Mouse (Mus musculus): Measurements from ENCODE around the gene Gm960. TPM values are rescaled to one million over a fixed set of nuclear protein-coding genes. Genes with fewer than 3 reads are reported as not detected.

The Gm960 gene
- total RNA-seq (2014; fragmentation: Nextera tagmentation) (not detected in 2 replicates), total RNA-seq (2017) (0.46 and 0.93 TPM in 2 replicates), polyA plus RNA-seq (2012) (0.37 TPM in 1 of 2 replicates, not detected in the other)

DNA sequence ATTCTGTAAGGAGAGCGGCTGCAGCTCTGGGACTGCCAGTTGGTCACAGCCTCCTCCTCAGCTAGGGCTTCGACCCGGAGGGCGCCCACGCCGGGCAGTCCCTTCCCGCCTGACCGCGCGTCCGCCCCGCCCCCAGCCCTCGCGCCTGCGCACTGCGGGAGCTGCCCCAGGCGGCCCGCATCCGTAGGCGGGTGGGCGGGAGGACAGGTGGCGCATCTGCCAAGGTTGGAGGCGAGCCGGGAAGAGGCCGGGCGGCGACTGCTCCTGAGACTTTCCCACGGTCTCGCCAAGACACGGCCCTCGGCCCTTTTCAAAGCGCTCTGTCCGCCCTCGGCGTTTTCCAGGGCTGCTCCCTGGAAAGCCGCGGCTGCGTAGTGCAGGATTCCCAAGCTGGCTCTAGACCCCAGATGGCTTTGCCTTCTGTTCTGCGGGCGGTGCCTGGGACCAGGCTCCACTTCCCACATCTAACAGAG lies at the start of gene Gm960:
Gene Gm960 (minus strand): TSS at position 464 of the 473 bp plus-strand sequence.
- Histone ChIP-seq H3K4me1 (ENCODE audit: insufficient read depth, low read depth, low read length) (no peaks in the 10 kb centered on the region), H3K4me3 (ENCODE audit: low read depth, low read length) (no peak within 1 kb of the TSS), H3K36me3 (replicated peaks) (no peaks in the 10 kb centered on the region), H3K9me3 (replicated peaks) (no peaks in the 10 kb centered on the region), H3K27me3 (ENCODE audit: insufficient read depth, low read length) (peaks cover 22% of the 10 kb centered on the region; the same call in 1 of the 2 replicates)
- DNase-seq (ENCODE audit: low spot score) (no peak), ATAC-seq (ENCODE audit: extremely low read depth, insufficient number of reproducible peaks, low FRiP score, poor library complexity, severe bottlenecking) (no peak)
- TF ChIP-seq CTCF (IDR thresholded peaks at IDR 0.05; ENCODE audit: low read depth, low read length) (no peak), GATA1 (IDR thresholded peaks at IDR 0.05; ENCODE audit: borderline replicate concordance, low read length) (no peak), GATA2 (IDR thresholded peaks at IDR 0.05; ENCODE audit: borderline replicate concordance, low read depth, low read length) (no peak), POLR2AphosphoS5 (IDR thresholded peaks at IDR 0.05; ENCODE audit: insufficient replicate concordance, low read depth, low read length) (no peak), TAL1 (conservative IDR thresholded peaks at IDR 0.05; ENCODE audit: low read depth, low read length) (no peak)

DNA sequence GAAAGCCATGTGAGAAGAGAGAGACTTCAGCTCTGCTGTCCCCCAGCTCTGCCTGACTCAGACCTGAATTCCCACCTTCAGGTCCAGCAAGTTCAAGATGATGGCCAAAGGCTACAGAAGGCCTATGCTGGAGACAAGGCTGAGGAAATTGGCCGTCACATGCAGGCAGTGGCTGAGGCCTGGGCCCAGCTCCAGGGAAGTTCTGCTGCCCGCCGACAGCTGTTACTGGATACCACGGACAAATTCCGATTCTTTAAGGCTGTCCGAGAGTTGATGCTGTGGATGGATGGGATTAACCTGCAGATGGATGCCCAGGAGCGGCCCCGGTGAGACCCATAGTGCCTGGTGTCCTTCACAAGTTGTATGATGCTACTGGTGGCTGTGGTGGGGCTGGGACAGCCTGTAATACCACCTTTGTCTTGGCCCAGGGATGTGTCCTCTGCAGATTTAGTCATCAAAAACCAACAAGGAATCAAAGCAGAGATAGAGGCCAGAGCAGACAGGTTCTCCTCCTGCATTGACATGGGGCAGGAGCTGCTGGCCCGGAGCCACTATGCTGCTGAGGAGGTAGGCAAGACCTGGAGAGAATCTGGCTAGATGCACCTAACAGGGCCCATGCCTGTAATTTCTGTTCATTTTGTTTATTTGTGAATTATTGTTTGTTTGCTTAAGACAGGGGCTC lies 49.3 kb upstream of the Gm960 start:
- H3K9me3 ChIP-seq (replicated peaks): no peaks in the 10 kb centered on the region
- no peak for DNase-seq (ENCODE audit: low spot score)
- H3K27me3 ChIP-seq (ENCODE audit: insufficient read depth, low read length): no peaks in the 10 kb centered on the region; the same call in 1 of the 2 replicates
- TF ChIP-seq CTCF (IDR thresholded peaks at IDR 0.05; ENCODE audit: low read depth, low read length) (no peak), POLR2AphosphoS5 (IDR thresholded peaks at IDR 0.05; ENCODE audit: insufficient replicate concordance, low read depth, low read length) (no peak), GATA1 (IDR thresholded peaks at IDR 0.05; ENCODE audit: borderline replicate concordance, low read length) (no peak), GATA2 (IDR thresholded peaks at IDR 0.05; ENCODE audit: borderline replicate concordance, low read depth, low read length) (no peak), TAL1 (conservative IDR thresholded peaks at IDR 0.05; ENCODE audit: low read depth, low read length) (no peak)
- H3K4me1 ChIP-seq (ENCODE audit: insufficient read depth, low read depth, low read length): no peaks in the 10 kb centered on the region
- ATAC-seq (ENCODE audit: extremely low read depth, insufficient number of reproducible peaks, low FRiP score, poor library complexity, severe bottlenecking): no peak
- H3K4me3 ChIP-seq (ENCODE audit: low read depth, low read length): no peak overlapping the region
- H3K36me3 ChIP-seq (replicated peaks): peaks cover 36% of the 10 kb centered on the region

DNA sequence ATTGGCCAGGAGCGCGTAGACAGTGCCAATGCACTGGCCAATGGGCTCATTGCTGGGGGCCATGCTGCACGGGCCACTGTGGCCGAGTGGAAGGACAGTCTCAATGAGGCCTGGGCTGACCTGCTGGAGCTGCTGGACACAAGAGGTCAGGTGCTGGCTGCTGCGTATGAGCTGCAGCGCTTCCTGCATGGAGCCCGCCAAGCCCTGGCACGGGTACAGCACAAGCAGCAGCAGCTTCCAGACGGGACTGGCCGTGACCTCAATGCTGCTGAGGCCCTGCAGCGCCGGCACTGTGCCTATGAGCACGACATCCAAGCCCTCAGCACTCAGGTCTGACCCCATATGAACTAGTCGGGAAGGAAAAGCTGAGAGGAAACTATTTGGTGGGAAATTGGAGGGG lies 48.1 kb upstream of the Gm960 start:
- Histone ChIP-seq H3K4me1 (ENCODE audit: insufficient read depth, low read depth, low read length) (no peaks in the 10 kb centered on the region), H3K9me3 (replicated peaks) (no peaks in the 10 kb centered on the region), H3K4me3 (ENCODE audit: low read depth, low read length) (no peak overlapping the region), H3K27me3 (ENCODE audit: insufficient read depth, low read length) (no peaks in the 10 kb centered on the region; the same call in 1 of the 2 replicates), H3K36me3 (replicated peaks) (peaks cover 34% of the 10 kb centered on the region)
- ATAC-seq (ENCODE audit: extremely low read depth, insufficient number of reproducible peaks, low FRiP score, poor library complexity, severe bottlenecking): no peak
- TF ChIP-seq GATA1 (IDR thresholded peaks at IDR 0.05; ENCODE audit: borderline replicate concordance, low read length) (no peak), CTCF (IDR thresholded peaks at IDR 0.05; ENCODE audit: low read depth, low read length) (no peak), POLR2AphosphoS5 (IDR thresholded peaks at IDR 0.05; ENCODE audit: insufficient replicate concordance, low read depth, low read length) (no peak), GATA2 (IDR thresholded peaks at IDR 0.05; ENCODE audit: borderline replicate concordance, low read depth, low read length) (no peak), TAL1 (conservative IDR thresholded peaks at IDR 0.05; ENCODE audit: low read depth, low read length) (no peak)
- DNase-seq (ENCODE audit: low spot score): no peak

DNA sequence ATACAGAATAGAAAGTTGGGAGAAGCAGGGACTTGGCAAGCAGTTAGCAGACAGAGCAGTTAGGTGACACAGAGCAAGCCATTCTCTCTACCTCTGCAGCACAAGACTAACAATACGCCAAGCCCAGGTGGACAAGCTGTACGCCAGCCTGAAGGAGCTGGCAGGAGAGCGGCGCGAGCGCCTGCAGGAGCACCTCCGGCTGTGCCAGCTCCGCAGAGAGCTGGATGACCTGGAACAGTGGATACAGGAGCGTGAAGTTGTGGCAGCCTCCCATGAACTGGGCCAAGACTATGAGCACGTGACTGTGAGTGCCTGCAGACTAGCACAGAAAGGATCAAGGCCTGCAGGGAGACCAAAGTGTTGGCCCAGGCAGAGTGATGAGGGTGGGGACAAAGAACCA lies 47.2 kb upstream of the Gm960 start:
- ATAC-seq (ENCODE audit: extremely low read depth, insufficient number of reproducible peaks, low FRiP score, poor library complexity, severe bottlenecking): no peak
- TF ChIP-seq GATA1 (IDR thresholded peaks at IDR 0.05; ENCODE audit: borderline replicate concordance, low read length) (no peak), CTCF (IDR thresholded peaks at IDR 0.05; ENCODE audit: low read depth, low read length) (no peak), GATA2 (IDR thresholded peaks at IDR 0.05; ENCODE audit: borderline replicate concordance, low read depth, low read length) (no peak), TAL1 (conservative IDR thresholded peaks at IDR 0.05; ENCODE audit: low read depth, low read length) (no peak), POLR2AphosphoS5 (IDR thresholded peaks at IDR 0.05; ENCODE audit: insufficient replicate concordance, low read depth, low read length) (no peak)

DNA sequence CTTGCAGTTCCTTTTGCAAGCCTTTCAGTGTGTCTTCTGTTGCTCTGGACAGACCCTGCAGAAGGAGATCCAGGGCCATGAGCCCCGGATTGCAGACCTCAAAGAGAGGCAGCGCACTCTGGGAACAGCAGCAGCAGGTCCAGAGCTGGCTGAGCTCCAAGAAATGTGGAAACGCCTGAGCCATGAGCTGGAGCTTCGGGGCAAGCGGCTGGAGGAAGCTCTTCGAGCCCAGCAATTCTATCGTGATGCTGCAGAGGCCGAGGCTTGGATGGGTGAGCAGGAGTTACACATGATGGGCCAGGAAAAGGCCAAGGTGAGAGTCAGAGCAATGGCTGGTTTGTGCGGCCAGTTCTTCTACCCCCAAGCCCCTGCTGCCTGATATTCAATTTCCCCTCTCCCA lies 46.6 kb upstream of the Gm960 start:
- TF ChIP-seq GATA2 (IDR thresholded peaks at IDR 0.05; ENCODE audit: borderline replicate concordance, low read depth, low read length) (no peak), CTCF (IDR thresholded peaks at IDR 0.05; ENCODE audit: low read depth, low read length) (no peak), GATA1 (IDR thresholded peaks at IDR 0.05; ENCODE audit: borderline replicate concordance, low read length) (no peak), TAL1 (conservative IDR thresholded peaks at IDR 0.05; ENCODE audit: low read depth, low read length) (no peak), POLR2AphosphoS5 (IDR thresholded peaks at IDR 0.05; ENCODE audit: insufficient replicate concordance, low read depth, low read length) (no peak)
- H3K9me3 ChIP-seq (replicated peaks): no peaks in the 10 kb centered on the region
- peaks cover 32% of the 10 kb centered on the region for H3K36me3 ChIP-seq (replicated peaks)
- peaks cover 2% of the 10 kb centered on the region; the same call in 1 of the 2 replicates for H3K27me3 ChIP-seq (ENCODE audit: insufficient read depth, low read length)
- DNase-seq (ENCODE audit: low spot score) (no peak), ATAC-seq (ENCODE audit: extremely low read depth, insufficient number of reproducible peaks, low FRiP score, poor library complexity, severe bottlenecking) (no peak)
- no peak overlapping the region for H3K4me3 ChIP-seq (ENCODE audit: low read depth, low read length)
- no peaks in the 10 kb centered on the region for H3K4me1 ChIP-seq (ENCODE audit: insufficient read depth, low read depth, low read length)

More for the DNA sequence above, 47.2 kb upstream of the Gm960 start:
- peaks cover 34% of the 10 kb centered on the region for H3K36me3 ChIP-seq (replicated peaks)
- H3K4me1 ChIP-seq (ENCODE audit: insufficient read depth, low read depth, low read length): no peaks in the 10 kb centered on the region
- no peaks in the 10 kb centered on the region for H3K9me3 ChIP-seq (replicated peaks)
- no peak overlapping the region for H3K4me3 ChIP-seq (ENCODE audit: low read depth, low read length)
- DNase-seq (ENCODE audit: low spot score): no peak
- H3K27me3 ChIP-seq (ENCODE audit: insufficient read depth, low read length): peaks cover 2% of the 10 kb centered on the region; the same call in 1 of the 2 replicates

DNA sequence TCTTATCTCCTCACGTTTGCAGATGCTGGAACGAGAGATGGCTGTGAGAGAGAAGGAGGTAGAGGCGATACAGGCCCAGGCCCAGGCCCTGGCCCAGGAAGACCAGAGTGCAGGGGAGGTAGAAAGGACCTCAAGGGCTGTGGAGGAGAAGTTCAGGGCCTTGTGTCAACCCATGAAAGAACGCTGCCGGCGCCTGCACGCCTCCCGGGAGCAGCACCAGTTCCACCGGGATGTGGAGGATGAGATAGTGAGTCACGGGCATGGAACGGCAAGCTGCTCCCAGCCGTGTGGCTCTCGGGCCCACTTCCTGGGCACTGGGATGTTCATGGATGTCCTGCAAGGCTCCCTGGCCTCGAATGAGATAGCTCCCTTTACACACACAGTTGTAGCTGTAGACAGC lies 45.6 kb upstream of the Gm960 start:
- peaks cover 31% of the 10 kb centered on the region for H3K36me3 ChIP-seq (replicated peaks)
- no peaks in the 10 kb centered on the region for H3K9me3 ChIP-seq (replicated peaks)
- no peak overlapping the region for H3K4me3 ChIP-seq (ENCODE audit: low read depth, low read length)
- TF ChIP-seq CTCF (IDR thresholded peaks at IDR 0.05; ENCODE audit: low read depth, low read length) (no peak), TAL1 (conservative IDR thresholded peaks at IDR 0.05; ENCODE audit: low read depth, low read length) (no peak), POLR2AphosphoS5 (IDR thresholded peaks at IDR 0.05; ENCODE audit: insufficient replicate concordance, low read depth, low read length) (no peak), GATA1 (IDR thresholded peaks at IDR 0.05; ENCODE audit: borderline replicate concordance, low read length) (no peak), GATA2 (IDR thresholded peaks at IDR 0.05; ENCODE audit: borderline replicate concordance, low read depth, low read length) (no peak)
- DNase-seq (ENCODE audit: low spot score): no peak
- no peak for ATAC-seq (ENCODE audit: extremely low read depth, insufficient number of reproducible peaks, low FRiP score, poor library complexity, severe bottlenecking)
- peaks cover 4% of the 10 kb centered on the region; the same call in 1 of the 2 replicates for H3K27me3 ChIP-seq (ENCODE audit: insufficient read depth, low read length)
- no peaks in the 10 kb centered on the region for H3K4me1 ChIP-seq (ENCODE audit: insufficient read depth, low read depth, low read length)
